Mouse (Mus musculus) small intestine, adult 2 months (tissue): ENCODE measurements around the gene Top2a.

ENCODE experiments used
- CTCF ChIP-seq: fragments of 200-500 bp; IDR thresholded peaks from 2 replicates; pipeline ENCODE4 v1.5.1; 2012; ENCODE audit warnings: low read depth, mild to moderate bottlenecking, control low read depth, inconsistent platforms, low read length, moderate library complexity, mixed read lengths; ENCODE audit not compliant: insufficient replicate concordance, insufficient read length; ENCODE audit errors: extremely low read depth
- POLR2A ChIP-seq: fragments of 200-500 bp; IDR thresholded peaks from 2 replicates; pipeline ENCODE4 v1.6.1; 2012; ENCODE audit warnings: low read depth, mild to moderate bottlenecking, control low read depth, inconsistent platforms, low read length, moderate library complexity

DNA sequence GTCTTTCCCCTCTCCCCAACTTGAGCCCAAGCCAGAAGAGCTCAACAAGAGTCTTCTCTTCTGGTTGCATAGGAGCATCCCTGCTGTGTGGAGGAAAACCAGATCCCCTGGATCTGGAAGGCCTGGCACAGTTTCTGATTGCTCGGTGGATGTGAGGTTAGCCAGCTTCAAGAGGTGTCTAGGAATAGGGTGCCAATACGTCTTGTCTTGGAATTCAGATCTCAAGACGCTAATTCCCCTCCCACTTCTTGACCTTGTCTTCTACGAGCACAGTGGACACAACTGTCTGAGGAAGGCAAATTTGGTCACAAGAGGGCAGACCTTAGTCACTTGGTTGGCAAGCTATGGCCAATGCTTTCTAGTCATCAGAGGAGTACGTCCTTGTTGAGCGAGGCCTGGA is 19.6 kb upstream of the Top2a start:
- TF ChIP-seq POLR2A (no peak), CTCF (no peak)
